Mouse (Mus musculus) lung, adult 2 months (tissue): ENCODE measurements around the gene Ugt1a9.

Experiments
- CTCF ChIP-seq: fragments of 200-500 bp; IDR thresholded peaks from 2 replicates; pipeline ENCODE4 v1.5.1; 2011; ENCODE audit warnings: mild to moderate bottlenecking, low read length, control low read depth; ENCODE audit not compliant: insufficient read depth
- POLR2A ChIP-seq: fragments of 200-500 bp; IDR thresholded peaks from 2 replicates; pipeline ENCODE4 v1.6.1; 2011; ENCODE audit warnings: low read depth, mild to moderate bottlenecking, control low read depth, low read length, borderline replicate concordance; ENCODE audit errors: extremely low read depth

DNA sequence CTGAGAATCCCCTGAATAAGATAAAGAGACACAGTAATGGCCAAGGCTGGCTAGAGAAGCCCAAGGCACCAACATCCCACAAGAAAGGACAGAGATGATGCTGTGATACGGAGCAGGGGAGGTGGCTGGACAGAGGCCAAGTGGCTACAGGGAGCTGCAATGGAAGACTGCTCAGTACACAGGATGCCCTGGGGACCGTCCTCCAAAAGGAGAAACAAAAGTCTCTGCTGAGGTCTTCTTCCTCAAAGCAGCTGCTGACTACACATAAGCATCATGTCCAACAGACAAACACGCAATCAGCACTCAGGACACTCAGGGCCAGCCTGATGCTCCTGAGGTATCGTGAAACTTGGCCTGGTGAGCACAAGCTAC lies 194.3 kb downstream of the Ugt1a9 start:
- no peak for TF ChIP-seq CTCF
- no peak for TF ChIP-seq POLR2A
